Mouse (Mus musculus) retina, postnatal 1 day (tissue): ENCODE measurements at regions not wholly inside any gene's neighbourhood (a gene's known extent, or its start where the extent isn't known, plus 50 kb on each side); places are given as distances from the start of the nearest gene placed in this dataset.

Source experiments
- DNase-seq: peaks from one replicate; pipeline ENCODE4 v3.0.0-alpha.2; 2012

DNA sequence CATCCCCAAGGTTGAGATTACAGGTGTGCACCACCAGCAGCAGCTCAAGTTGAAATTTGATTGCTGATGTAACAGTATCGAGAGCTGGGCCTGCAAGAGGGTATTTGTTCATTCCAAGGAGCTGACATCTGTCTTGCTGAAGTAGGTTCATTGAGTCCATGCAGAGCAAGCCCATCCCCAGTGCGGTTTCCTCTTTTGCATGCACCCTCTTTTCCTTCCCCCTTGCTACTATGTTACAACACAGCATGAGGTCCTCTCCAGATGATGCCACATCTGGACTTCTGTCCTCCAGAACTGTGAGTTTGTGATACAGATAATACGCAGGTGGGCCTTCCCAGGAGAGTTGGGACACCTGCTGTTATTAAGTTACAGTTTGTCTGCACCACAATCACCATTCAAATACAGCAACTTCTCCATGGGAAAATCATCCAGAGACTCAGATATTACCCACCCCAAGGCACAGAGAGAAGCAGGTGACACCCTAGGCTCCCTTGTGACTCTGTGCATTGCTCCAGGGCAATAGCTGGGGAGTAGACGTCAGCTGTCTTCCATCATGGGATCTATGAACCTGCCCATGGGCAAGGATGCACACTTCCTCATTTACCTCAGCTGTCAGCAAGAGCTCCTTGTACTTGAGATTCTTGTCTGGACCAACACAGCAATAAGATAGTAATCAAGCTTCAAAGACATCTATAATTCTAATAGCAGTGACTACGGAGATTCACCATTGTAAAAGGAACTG lies 137.8 kb downstream of the Ets2 start:
- no peak for DNase-seq

DNA sequence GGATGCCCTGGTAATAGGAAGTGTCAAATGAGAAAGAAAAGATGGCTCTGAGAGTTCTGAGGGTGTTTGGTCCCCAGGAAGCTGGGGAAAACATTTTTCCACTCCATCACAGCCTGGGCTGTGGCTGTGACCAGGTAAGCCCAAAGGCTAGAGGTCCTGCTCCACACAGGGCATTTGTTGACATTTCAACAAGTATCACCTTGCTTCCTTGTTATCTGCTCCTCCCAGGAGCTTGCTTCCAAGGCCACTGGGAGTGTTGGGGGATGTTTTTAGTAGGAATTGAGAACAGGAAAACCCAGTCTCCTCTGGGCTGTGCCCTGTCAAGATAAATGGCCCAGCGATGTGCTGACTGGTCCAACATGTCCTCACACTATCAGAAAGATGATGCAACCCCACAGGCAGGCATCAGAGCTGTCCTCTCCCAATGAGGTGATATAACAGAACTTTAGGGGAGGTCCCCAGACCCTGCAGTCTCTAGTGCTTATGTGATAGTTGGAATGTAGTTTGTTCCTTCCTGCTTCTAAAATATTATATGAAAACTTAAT lies 137.1 kb downstream of the Ets2 start:
- no peak for DNase-seq

DNA sequence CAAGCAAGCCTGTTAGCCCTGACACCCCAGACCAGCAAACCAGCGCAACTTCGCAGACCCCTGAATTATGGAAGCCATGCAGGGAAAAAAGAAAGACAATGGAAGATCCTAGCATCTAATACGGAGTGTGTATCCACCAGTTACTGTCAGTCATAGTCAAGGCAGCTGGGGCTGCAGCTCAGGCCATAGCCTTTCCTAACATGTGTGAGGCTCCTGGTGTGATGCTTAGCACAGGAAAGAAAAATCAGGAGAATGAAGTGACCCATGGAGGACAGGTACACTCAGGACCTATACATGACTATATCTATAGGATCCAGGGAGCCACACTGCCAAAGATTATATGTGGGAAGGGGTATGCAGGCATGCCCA lies 136.6 kb downstream of the Ets2 start:
- DNase-seq, result no peak

DNA sequence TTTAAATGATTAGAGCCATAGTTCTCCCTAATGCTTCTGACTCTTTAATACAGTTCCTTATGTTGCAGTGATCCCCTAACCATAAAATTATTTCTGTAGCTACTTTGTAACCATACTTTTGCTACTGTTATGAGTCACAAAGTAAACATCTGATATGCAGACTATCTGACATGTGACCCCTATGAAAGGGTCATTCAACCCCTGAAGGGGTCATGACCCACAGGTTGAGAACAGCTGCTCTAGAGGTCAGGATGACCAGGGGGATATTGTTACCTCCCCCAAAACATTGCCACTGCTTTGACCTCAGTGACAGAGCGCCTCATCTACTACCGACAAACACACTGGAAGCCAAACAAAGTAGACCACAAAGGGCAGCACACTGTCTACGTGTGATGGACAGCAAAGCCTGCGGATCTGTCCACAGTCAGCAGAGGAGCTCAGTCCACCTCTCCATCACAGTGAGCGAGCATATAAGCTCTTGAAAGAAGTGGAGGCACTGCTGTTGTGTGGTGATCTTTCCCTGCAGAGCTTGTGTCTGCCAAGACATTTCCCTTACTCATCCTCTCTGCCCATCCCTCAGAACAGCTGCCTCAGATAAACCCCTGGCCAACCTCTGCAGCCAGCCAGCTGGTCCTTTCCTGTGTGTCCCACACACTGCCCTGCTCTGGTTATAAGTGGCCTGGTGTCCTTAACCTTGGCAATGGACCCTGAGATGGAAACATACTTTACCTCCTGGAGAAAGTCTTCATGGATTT lies 136.0 kb downstream of the Ets2 start:
- DNase-seq, result no peak

GRCm38 (mm10) chr16:95835941-95836340 lies 134.1 kb downstream of the Ets2 start:
- no peak for DNase-seq

DNA sequence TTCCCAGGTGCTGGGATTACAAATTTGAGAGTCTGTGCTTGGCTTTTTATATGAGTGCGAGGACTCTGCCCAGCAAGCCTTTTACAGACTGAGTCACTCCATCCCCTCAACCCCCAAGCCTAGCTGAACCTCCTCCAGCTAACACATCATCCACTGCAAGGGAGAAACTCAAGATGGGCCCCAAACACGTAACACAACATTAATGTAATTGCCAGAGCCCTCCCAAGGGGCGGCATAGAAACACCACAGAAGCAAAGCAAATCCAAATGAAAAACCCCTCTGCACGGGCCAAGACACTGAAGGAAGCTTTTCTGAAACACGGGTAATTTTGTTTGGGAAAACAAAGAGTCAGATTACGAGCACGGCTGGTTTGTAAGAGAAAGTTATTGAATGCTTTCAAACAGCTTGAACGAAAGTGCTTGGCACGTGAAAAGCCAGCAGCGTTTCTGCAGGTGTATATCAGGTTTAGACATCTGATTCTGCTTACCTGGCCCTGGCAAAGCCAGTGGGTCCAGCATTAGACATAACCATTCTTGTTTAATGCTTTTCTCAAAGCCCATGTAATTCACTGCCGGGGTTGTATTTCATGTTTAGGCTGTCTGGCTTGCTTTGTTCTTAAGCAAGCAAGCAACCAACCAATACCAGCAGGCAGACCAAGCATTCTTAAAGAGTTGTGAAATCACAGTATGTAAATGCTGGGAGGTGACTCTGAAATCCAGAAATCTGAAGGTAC lies 132.8 kb downstream of the Ets2 start:
- no peak for DNase-seq

DNA sequence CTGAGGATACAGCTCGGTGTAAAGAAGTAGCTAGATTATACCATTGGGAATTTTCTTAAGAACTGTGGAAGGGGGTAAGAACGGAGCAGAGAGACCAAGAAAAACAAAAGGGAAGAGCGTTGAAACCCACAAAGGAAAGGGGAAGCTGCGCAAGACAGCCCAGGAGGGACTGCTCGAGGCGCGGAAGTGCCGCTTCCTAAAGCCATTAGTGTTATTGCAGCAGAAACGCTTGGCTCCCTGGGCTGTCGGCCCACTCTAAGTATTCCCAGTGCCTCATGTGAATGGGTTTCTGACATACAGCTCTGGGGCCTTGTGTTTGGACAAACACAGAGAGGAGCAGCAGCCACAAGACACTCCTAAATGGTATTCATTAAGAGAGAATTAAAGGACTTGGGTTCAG lies 131.6 kb downstream of the Ets2 start:
- no peak for DNase-seq

GRCm38 (mm10) chr16:95832346-95832739 lies 130.5 kb downstream of the Ets2 start:
- DNase-seq, result no peak

DNA sequence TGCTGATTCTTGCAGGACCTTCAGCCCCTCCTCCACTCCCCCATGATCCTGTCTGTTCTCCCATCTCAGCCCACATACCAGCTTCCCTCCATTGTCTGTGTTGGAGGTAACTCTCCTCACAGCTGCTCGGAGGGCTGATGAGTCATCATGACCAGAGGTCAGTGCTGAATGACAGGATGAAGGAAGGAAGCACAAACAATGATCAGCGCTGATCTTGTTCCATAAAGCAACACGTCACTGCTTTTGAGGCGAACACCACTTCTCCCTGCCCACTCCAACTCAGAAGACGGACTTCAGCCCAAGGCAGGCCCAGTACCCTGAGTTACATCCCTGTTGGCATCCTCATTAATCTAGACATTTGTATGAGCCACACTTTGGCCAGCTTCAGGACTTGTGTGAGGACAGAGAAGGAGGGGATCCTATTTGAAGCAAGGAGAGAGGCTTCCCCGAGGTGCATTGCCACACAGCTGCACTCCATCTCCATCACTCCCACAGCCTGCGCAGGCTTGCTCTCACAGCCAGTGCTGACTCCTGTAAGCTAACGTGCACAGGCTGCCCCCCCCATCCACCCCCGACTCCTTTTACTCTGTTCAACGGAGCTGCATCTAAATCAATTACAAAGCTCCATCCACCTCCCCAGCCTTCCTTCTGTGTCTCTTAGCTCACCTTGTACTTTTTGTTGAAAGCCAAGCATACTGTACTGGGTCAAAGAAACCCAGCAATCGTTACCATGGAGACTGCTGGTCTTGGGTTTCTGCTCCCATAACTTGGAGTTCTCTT lies 129.9 kb downstream of the Ets2 start:
- peak; percentile 63 for DNase-seq

DNA sequence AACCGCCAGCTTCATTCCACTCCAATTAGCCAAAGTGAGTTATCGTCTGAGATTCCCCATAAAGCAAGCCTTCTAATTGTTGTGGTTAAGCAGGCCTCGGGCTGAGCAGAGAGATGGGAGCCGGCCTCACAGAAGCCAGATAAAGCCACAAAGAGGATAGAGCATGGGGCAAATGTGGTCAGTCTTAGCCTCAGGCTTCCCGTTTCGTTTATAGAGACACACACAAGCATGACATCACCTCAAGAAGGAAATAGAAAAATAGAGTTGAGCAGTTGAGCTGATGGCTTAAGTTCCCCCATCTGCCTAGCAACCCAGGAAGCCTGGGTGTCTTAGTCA lies 125.5 kb downstream of the Ets2 start:
- peak; percentile 32 for DNase-seq

GRCm38 (mm10) chr16:95826681-95827401 lies 125.0 kb downstream of the Ets2 start:
- DNase-seq, result no peak

DNA sequence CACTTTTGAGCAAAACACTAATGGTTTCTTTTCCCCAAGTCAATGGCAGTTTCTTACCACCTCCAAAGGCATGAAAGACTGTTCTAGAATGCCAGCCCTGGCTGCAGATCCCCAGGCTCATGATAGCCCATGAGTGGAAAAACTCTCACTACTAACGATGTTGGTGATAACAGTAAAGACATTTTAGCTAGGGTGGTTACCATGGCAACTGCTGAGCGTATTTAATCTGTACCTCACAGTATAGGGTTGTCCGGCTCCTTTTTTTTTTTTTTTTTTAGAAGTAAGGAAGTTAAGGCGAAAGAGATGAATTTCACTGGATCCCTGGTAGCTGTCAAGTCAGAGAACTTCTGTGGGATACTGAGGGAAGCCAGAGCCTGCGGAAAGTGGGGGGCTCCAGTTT lies 123.8 kb downstream of the Ets2 start:
- no peak for DNase-seq

DNA sequence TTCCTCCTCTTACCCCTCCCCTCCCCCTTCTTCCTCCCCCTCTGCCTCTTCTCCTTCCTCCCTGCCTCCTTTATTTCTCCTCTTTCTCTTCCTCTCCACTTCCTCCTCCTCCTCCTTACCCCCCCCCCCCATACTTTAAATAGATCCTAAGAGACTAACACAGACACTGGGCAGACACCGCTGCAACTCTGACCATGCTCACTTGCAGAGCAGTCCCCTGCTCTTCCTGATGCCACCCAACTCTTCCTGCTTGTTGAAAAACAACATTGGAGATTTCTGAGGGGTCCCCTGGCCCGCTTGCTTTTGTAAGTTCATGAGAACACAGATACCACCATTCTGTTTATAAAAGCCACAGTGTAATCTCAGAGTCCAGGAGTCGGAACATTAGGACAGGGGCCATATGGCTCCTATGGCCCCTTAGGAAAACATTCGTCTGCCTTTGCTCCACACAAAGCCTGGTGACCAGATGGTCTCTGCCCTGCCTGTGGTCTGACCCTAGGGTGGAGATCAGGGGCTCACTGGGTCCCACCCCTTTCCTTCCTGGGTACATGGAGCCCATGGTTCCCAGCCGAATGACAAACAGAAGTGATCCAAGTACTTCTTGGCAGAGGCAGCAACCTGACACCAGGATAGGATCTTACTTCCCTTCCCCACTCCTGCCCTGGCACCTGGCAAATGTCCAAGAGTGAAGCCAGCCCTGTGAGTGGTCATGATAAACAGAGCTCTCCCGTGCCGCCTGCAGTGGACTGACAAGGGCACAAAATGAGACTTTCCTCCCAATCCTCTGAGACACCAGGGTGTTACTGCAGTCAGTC lies 123.1 kb downstream of the Ets2 start:
- DNase-seq, result peak; percentile 74

- no peak for DNase-seq
Measured at GRCm38 (mm10) chr16:95823803-95824202, 121.9 kb downstream of the Ets2 start.

- DNase-seq, result no peak
Measured at GRCm38 (mm10) chr16:95821080-95821479, 119.2 kb downstream of the Ets2 start.

DNA sequence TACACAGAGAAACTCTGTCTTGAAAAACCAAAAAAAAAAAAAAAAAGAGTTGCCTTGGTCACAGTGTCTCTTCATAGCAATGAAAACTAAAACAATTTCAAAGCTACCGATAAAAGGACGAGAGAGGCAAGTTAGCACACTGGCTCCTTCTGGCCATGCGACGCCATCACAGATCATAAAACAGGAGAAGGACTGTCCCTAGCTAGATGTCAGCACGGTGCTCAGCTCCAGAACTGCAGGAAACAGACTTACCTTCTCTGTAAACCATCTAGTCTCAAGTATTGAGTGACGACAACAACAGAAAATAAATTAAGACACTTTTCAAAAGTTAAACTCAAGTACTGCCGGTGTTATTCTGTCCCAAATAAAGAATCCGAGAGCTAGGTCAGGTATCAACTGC lies 118.7 kb downstream of the Ets2 start:
- DNase-seq, result no peak

GRCm38 (mm10) chr16:95820013-95820412 lies 118.1 kb downstream of the Ets2 start:
- no peak for DNase-seq

- no peak for DNase-seq
Measured at GRCm38 (mm10) chr16:95815966-95816365, 114.1 kb downstream of the Ets2 start.

DNA sequence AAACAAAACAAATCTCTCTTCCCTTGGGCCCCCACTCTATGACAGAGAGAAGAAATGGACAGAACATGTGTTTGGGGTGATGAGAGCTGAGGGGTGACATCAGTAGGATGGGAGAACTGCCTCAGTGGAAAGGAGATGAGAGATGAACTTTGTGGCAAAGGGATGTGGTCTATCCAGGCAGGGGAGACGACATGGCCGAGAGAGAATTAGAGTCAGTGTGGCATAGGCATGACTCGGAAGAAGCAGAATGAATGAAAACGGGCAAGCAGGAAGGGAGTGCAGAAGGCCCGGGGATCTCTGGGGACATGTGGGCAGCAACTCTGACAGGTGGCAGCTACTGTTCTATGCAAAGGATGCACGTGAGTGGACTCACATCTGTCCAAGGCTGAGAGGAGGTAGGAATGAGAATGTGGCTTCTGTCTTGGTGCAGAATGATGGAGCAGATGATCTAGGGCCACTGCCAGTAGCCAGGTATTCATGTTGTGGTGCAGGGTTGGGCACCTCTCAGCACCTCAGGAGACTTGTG lies 113.4 kb downstream of the Ets2 start:
- DNase-seq, result no peak

DNA sequence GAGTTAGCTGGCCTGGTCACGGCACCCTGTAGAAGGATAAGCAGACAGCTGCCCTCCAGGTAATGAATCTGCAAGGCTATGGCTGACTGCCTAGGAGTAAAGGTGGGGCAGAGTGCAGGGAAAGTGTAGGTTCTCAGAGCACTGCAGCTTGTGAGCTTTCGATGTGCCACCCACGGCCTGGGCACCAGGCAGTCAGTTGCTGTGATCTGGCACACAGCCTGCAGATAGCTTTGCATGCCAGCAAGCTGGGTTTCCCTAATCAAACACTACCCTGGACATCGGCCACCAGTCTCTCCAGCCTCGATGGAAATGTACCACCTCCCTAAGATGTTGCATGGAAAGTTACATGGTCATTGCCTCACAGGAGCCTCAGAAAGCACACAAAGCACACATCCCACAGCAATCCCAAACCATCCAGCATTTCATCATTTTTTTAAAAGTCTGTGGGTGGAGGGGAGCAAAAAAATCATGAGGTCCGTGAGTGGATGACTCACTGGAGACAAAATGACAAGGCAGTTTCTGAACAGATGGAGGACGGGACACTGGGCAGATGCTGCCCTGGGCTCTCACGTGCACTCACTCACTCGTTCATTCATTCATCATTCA lies 112.7 kb downstream of the Ets2 start:
- no peak for DNase-seq

DNA sequence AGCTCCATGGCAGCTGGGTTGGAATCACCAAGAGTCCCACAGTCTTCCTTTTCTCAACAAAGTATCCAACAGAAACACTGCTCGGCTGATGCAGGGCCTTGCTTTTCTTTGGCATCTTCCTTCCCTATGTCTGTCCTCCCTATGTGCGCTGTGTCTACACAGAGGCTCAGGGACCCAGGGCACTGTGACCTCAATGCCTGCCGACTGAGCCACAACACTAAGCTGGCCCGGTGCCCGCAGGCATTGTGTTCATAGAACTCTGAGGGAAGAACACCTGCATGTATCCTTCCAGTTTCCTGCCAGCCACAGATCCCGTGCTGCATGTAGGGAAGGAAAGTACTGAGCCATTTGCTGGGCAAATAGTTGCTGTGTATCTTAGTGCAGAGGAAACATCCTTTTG lies 109.2 kb downstream of the Ets2 start:
- peak; percentile 40 for DNase-seq
